Mouse (Mus musculus) E14TG2a.4 (cell line): Measurements from ENCODE around the gene Med12l.

Experiments
- H3K27me3 ChIP-seq: 2 replicates; pipeline ENCODE4 v1.6.1; 2014; ENCODE audit warnings: low read length, control low read depth; ENCODE audit not compliant: insufficient read depth
- H3K36me3 ChIP-seq: 2 replicates; pipeline ENCODE4 v1.6.1; 2014; ENCODE audit warnings: low read length, control low read depth; ENCODE audit not compliant: insufficient read depth
- H3K4me1 ChIP-seq: replicated peaks from 2 replicates; pipeline ENCODE4 v1.6.1; 2014; ENCODE audit warnings: low read depth, low read length, control low read depth
- H3K4me3 ChIP-seq: replicated peaks from 2 replicates; pipeline ENCODE4 v1.5.1; 2014; ENCODE audit warnings: mild to moderate bottlenecking, low read length
- H3K9me3 ChIP-seq: 2 replicates; pipeline ENCODE4 v1.6.1; 2014; ENCODE audit warnings: low read length, control low read depth
- CTCF ChIP-seq: conservative IDR thresholded peaks from 2 replicates; pipeline ENCODE4 v1.5.1; 2014; ENCODE audit warnings: low read length
- NANOG ChIP-seq: IDR thresholded peaks from 2 replicates; pipeline ENCODE4 v1.6.1; 2014; ENCODE audit warnings: borderline replicate concordance, low read length, mixed read lengths
- POU5F1 ChIP-seq: IDR thresholded peaks from 2 replicates; pipeline ENCODE4 v1.6.1; 2014; ENCODE audit warnings: low read length, borderline replicate concordance

Gene Med12l

GRCm38 (mm10) chr3:59121780-59122449, 116.3 kb downstream of the Med12l start:
- H3K27me3 ChIP-seq, result no peaks in the 10 kb centered on the region
- H3K36me3 ChIP-seq, result no peaks in the 10 kb centered on the region
- H3K4me3 ChIP-seq, result no peak overlapping the region
- no peaks in the 10 kb centered on the region for H3K9me3 ChIP-seq
- no peak for TF ChIP-seq POU5F1
- TF ChIP-seq NANOG, result no peak
- no peak for TF ChIP-seq CTCF
- H3K4me1 ChIP-seq, result peaks cover 20% of the 10 kb centered on the region

GRCm38 (mm10) chr3:59125022-59125421, 119.4 kb downstream of the Med12l start:
- H3K27me3 ChIP-seq, result no peaks in the 10 kb centered on the region
- no peak overlapping the region for H3K4me3 ChIP-seq
- H3K36me3 ChIP-seq, result no peaks in the 10 kb centered on the region
- peaks cover 14% of the 10 kb centered on the region for H3K4me1 ChIP-seq
- TF ChIP-seq CTCF (no peak), POU5F1 (no peak), NANOG (no peak)
- no peaks in the 10 kb centered on the region for H3K9me3 ChIP-seq

GRCm38 (mm10) chr3:59125783-59126555, 120.3 kb downstream of the Med12l start:
- Histone ChIP-seq H3K36me3 (no peaks in the 10 kb centered on the region), H3K4me1 (peaks cover 11% of the 10 kb centered on the region), H3K27me3 (no peaks in the 10 kb centered on the region), H3K4me3 (no peak overlapping the region), H3K9me3 (no peaks in the 10 kb centered on the region)
- TF ChIP-seq POU5F1, result no peak

- Histone ChIP-seq H3K4me3 (no peak overlapping the region), H3K27me3 (no peaks in the 10 kb centered on the region)
Measured at GRCm38 (mm10) chr3:59128681-59129080, 123.1 kb downstream of the Med12l start.

GRCm38 (mm10) chr3:59129547-59129946, 123.9 kb downstream of the Med12l start:
- H3K36me3 ChIP-seq, result no peaks in the 10 kb centered on the region
- no peaks in the 10 kb centered on the region for H3K9me3 ChIP-seq
- no peaks in the 10 kb centered on the region for H3K27me3 ChIP-seq
- TF ChIP-seq NANOG, result no peak
- TF ChIP-seq CTCF, result no peak
- no peak for TF ChIP-seq POU5F1
- H3K4me1 ChIP-seq, result no peaks in the 10 kb centered on the region
- no peak overlapping the region for H3K4me3 ChIP-seq

More at GRCm38 (mm10) chr3:59128681-59129080, 123.1 kb downstream of the Med12l start:
- no peaks in the 10 kb centered on the region for H3K9me3 ChIP-seq
- H3K4me1 ChIP-seq, result no peaks in the 10 kb centered on the region
- no peaks in the 10 kb centered on the region for H3K36me3 ChIP-seq
- TF ChIP-seq NANOG, result no peak
- no peak for TF ChIP-seq CTCF
- TF ChIP-seq POU5F1, result no peak

GRCm38 (mm10) chr3:59130431-59130830, 124.8 kb downstream of the Med12l start:
- no peak for TF ChIP-seq POU5F1
- TF ChIP-seq CTCF, result no peak
- TF ChIP-seq NANOG, result no peak
- H3K36me3 ChIP-seq, result no peaks in the 10 kb centered on the region
- no peaks in the 10 kb centered on the region for H3K9me3 ChIP-seq

GRCm38 (mm10) chr3:59131081-59131480, 125.5 kb downstream of the Med12l start:
- Histone ChIP-seq H3K36me3 (no peaks in the 10 kb centered on the region), H3K4me1 (no peaks in the 10 kb centered on the region), H3K9me3 (no peaks in the 10 kb centered on the region), H3K27me3 (no peaks in the 10 kb centered on the region), H3K4me3 (no peak overlapping the region)
- no peak for TF ChIP-seq POU5F1
- no peak for TF ChIP-seq CTCF
- no peak for TF ChIP-seq NANOG

More at GRCm38 (mm10) chr3:59130431-59130830, 124.8 kb downstream of the Med12l start:
- Histone ChIP-seq H3K4me1 (no peaks in the 10 kb centered on the region), H3K27me3 (no peaks in the 10 kb centered on the region), H3K4me3 (no peak overlapping the region)

GRCm38 (mm10) chr3:59131966-59132365, 126.3 kb downstream of the Med12l start:
- no peaks in the 10 kb centered on the region for H3K4me1 ChIP-seq
- no peaks in the 10 kb centered on the region for H3K9me3 ChIP-seq
- no peak overlapping the region for H3K4me3 ChIP-seq
- H3K36me3 ChIP-seq, result no peaks in the 10 kb centered on the region
- H3K27me3 ChIP-seq, result no peaks in the 10 kb centered on the region
- no peak for TF ChIP-seq POU5F1
- no peak for TF ChIP-seq NANOG
- TF ChIP-seq CTCF, result no peak

GRCm38 (mm10) chr3:59133189-59133588, 127.6 kb downstream of the Med12l start:
- Histone ChIP-seq H3K36me3 (no peaks in the 10 kb centered on the region), H3K4me1 (no peaks in the 10 kb centered on the region), H3K27me3 (no peaks in the 10 kb centered on the region), H3K4me3 (no peak overlapping the region), H3K9me3 (no peaks in the 10 kb centered on the region)
- TF ChIP-seq POU5F1 (no peak), NANOG (no peak), CTCF (no peak)
